In genomic region chr5:135568698-135569097, GRCm38 (mm10) we compare ENCODE assay signal across 28 mouse cellular contexts. TPM values are rescaled to one million over a fixed set of nuclear protein-coding genes. Genes with fewer than 3 reads are reported as not detected.
DNase-seq lines count a peak whose midpoint lies in the region; ATAC-seq and TF ChIP-seq lines count a peak whose summit lies in the region.
"Had no signal": no experiment of that assay in that cellular context is flagged by ENCODE, and none has a peak within 500 bp of the region (broad histone marks: within the 10 kb centered on the region; RNA-seq: fewer than 3 reads in every experiment).

No protein-coding gene starts in this region.

- 66% methylated on average over 6 of the region's 6 CpGs for WGBS in liver, adult 2 months
- WGBS in liver, embryonic 11.5 days, result 51% methylated on average over 6 of the region's 6 CpGs
- WGBS in cerebellum, adult 2 months, result 68% methylated on average over 6 of the region's 6 CpGs

- TF ChIP-seq CTCF in liver, adult 2 months (IDR thresholded peaks at IDR 0.05; ENCODE audit: low read depth, low read length), result no peak
- TF ChIP-seq CTCF in CH12.LX (conservative IDR thresholded peaks at IDR 0.05 in 1 of 2, IDR thresholded peaks at IDR 0.05 in 1 of 2; ENCODE audit: low read depth in 2 of 2, low read length in 2 of 2), result 0 out of 4 replicates have a peak, but pooled peaks of 1 of the 2 experiments have one; percentile 9
- TF ChIP-seq CTCF in bone marrow macrophage, adult 2 months (IDR thresholded peaks at IDR 0.05; ENCODE audit: low read depth, low read length), result no peak
- no peak for TF ChIP-seq CTCF in cerebellum, adult 2 months (IDR thresholded peaks at IDR 0.05; ENCODE audit: borderline replicate concordance, insufficient read depth, low read depth, low read length)

- no peaks in the 10 kb centered on the region for H3K9me3 ChIP-seq in liver, embryonic 11.5 days (ENCODE audit: control insufficient read depth, low read length)
- peaks cover 2% of the 10 kb centered on the region for H3K9me3 ChIP-seq in CH12.LX (replicated peaks; ENCODE audit: low read length)
- H3K9me3 ChIP-seq: embryonic facial prominence, embryonic 15.5 days had no signal

- H3K27ac ChIP-seq in liver, adult 2 months (replicated peaks; ENCODE audit: insufficient read depth, low read depth, low read length), result no peak overlapping the region
- H3K27ac ChIP-seq in liver, embryonic 11.5 days (ENCODE audit: low read depth, low read length), result no peak overlapping the region
- H3K27ac ChIP-seq in CH12.LX (ENCODE audit: insufficient read depth, low read depth), result no peak overlapping the region
- H3K27ac ChIP-seq in bone marrow macrophage, adult 2 months (ENCODE audit: insufficient read depth, low read depth, low read length), result peak overlapping the region; percentile 65
- no peak overlapping the region for H3K27ac ChIP-seq in cerebellum, adult 2 months (ENCODE audit: insufficient read depth, low read length)
- H3K27ac ChIP-seq: embryonic facial prominence, embryonic 15.5 days; gastrocnemius, adult 2 months had no signal

- no peaks in the 10 kb centered on the region for H3K36me3 ChIP-seq in liver, adult 2 months (ENCODE audit: control insufficient read depth, insufficient read depth, low read length)
- H3K36me3 ChIP-seq in liver, embryonic 11.5 days (ENCODE audit: control insufficient read depth, insufficient read depth, low read length), result no peaks in the 10 kb centered on the region
- no peaks in the 10 kb centered on the region for H3K36me3 ChIP-seq in CH12.LX (replicated peaks in 1 of 2; ENCODE audit: control insufficient read depth in 1 of 2, insufficient read depth in 1 of 2, low read length in 1 of 2)
- H3K36me3 ChIP-seq: embryonic facial prominence, embryonic 15.5 days had no signal

- peak; percentile 29 for DNase-seq in liver, adult 2 months (ENCODE audit: extremely low read depth, low read depth, low spot score)
- DNase-seq in liver, embryonic 11.5 days (ENCODE audit: low spot score), result no peak
- DNase-seq in CH12.LX (ENCODE audit: extremely low read depth), result peak; percentile 85
- peak; percentile 34 for DNase-seq in skeletal muscle tissue, adult 2 months (ENCODE audit: low read depth, low spot score)
- no peak for DNase-seq in cerebellum, adult 2 months
- no peak for DNase-seq in urinary bladder, postnatal 25 days (ENCODE audit: low spot score)
- DNase-seq: adrenal gland, adult 8-10 months; cerebellum, adult 18-20 months; gastrocnemius, adult 2 months; heart, postnatal 10 days; kidney, adult 9 months; kidney, postnatal 4 days; lung, adult 18-20 months; lung, postnatal 14 days; retina, postnatal 1 day; thymus, postnatal 25 days had no signal

- in situ Hi-C loops in CH12.LX (cut with MboI; ENCODE audit: low pct_ligation_motif_present, low pct_unique_long_range_greater_than_20kb, low sequenced_read_pairs), result no loop called here

- no peak for ATAC-seq in liver, embryonic 11.5 days (replicated peaks; ENCODE audit: low FRiP score)
- ATAC-seq in monocyte, adult 5-6 weeks (replicated peaks; ENCODE audit: insufficient number of reproducible peaks, low FRiP score, low TSS enrichment, poor library complexity, severe bottlenecking), result no peak; the same call in 1 of the 2 replicates
- ATAC-seq: CD4-positive, CD25-positive, alpha-beta regulatory T cell, adult 4 months; forebrain, embryonic 16.5 days had no signal

- TF ChIP-seq POLR2A in liver, adult 2 months (IDR thresholded peaks at IDR 0.05; ENCODE audit: extremely low read depth, insufficient read depth, low read length), result no peak
- no peak for TF ChIP-seq POLR2A in CH12.LX (IDR thresholded peaks at IDR 0.05; ENCODE audit: low read depth, low read length)
- no peak for TF ChIP-seq POLR2A in bone marrow macrophage, adult 2 months (IDR thresholded peaks at IDR 0.05; ENCODE audit: borderline replicate concordance, low read depth, low read length)
- TF ChIP-seq POLR2A in cerebellum, adult 2 months (IDR thresholded peaks at IDR 0.05; ENCODE audit: borderline replicate concordance, insufficient read depth, low read length), result no peak

- TF ChIP-seq EP300 in CH12.LX (IDR thresholded peaks at IDR 0.05; ENCODE audit: low read length), result peak; percentile 92

- H3K27me3 ChIP-seq in liver, adult 2 months (ENCODE audit: control insufficient read depth, insufficient read depth, low read length), result no peaks in the 10 kb centered on the region
- H3K27me3 ChIP-seq in liver, embryonic 11.5 days (replicated peaks; ENCODE audit: control insufficient read depth, insufficient read depth, low read length), result 0 out of 2 replicates have a peak, but pooled peaks cover 5% of the 10 kb centered on the region
- H3K27me3 ChIP-seq in CH12.LX (replicated peaks), result no peaks in the 10 kb centered on the region
- H3K27me3 ChIP-seq in cerebellum, adult 2 months (ENCODE audit: control insufficient read depth, insufficient read depth, low read length), result no peaks in the 10 kb centered on the region
- H3K27me3 ChIP-seq: embryonic facial prominence, embryonic 15.5 days had no signal

- H3K4me3 ChIP-seq in liver, adult 2 months (ENCODE audit: insufficient read depth, low read depth, low read length), result no peak overlapping the region
- no peak overlapping the region for H3K4me3 ChIP-seq in liver, embryonic 11.5 days (ENCODE audit: low read depth, low read length)
- H3K4me3 ChIP-seq in CH12.LX (replicated peaks in 1 of 3; ENCODE audit: low read depth in 2 of 3, low read length in 2 of 3, poor library complexity in 1 of 3), result no peak overlapping the region
- peak overlapping the region; percentile 10; the same call in 1 of the 2 replicates for H3K4me3 ChIP-seq in bone marrow macrophage, adult 2 months (ENCODE audit: insufficient read depth, low read length)
- no peak overlapping the region for H3K4me3 ChIP-seq in cerebellum, adult 2 months (replicated peaks; ENCODE audit: insufficient read depth, low read depth, low read length)
- H3K4me3 ChIP-seq: embryonic facial prominence, embryonic 15.5 days; gastrocnemius, adult 2 months had no signal

- no peak overlapping the region for H3K4me2 ChIP-seq in liver, embryonic 11.5 days
- H3K4me2 ChIP-seq in CH12.LX (ENCODE audit: insufficient read depth, low read depth, poor library complexity, severe bottlenecking), result peak overlapping the region; percentile 44; the same call in 1 of the 2 replicates
- H3K4me2 ChIP-seq: embryonic facial prominence, embryonic 15.5 days; heart, embryonic 11.5 days had no signal

- H3K9ac ChIP-seq in liver, adult 2 months (ENCODE audit: low read depth, low read length), result no peak overlapping the region
- H3K9ac ChIP-seq in liver, embryonic 11.5 days (ENCODE audit: low read depth, low read length), result no peak overlapping the region
- H3K9ac ChIP-seq in CH12.LX (ENCODE audit: insufficient read depth, low read depth), result 0 out of 2 replicates have a peak overlapping the region, but pooled peaks have one; percentile 25
- H3K9ac ChIP-seq: embryonic facial prominence, embryonic 15.5 days had no signal

- no peaks in the 10 kb centered on the region for H3K79me2 ChIP-seq in liver, adult 2 months (ENCODE audit: control insufficient read depth, insufficient read depth, low read length)
- H3K79me2 ChIP-seq in CH12.LX (replicated peaks; ENCODE audit: control insufficient read depth, extremely low read depth, insufficient read depth, poor library complexity, severe bottlenecking), result no peaks in the 10 kb centered on the region

- dilution Hi-C loops in CH12.LX (cut with MboI; ENCODE audit: extremely low pct_ligation_motif_present, extremely low pct_unique_long_range_greater_than_20kb, low sequenced_read_pairs), result no loop called here

- H3K4me1 ChIP-seq in liver, adult 2 months (ENCODE audit: control insufficient read depth, insufficient read depth, low read length), result no peaks in the 10 kb centered on the region
- H3K4me1 ChIP-seq in liver, embryonic 11.5 days (replicated peaks; ENCODE audit: control insufficient read depth, insufficient read depth, low read length), result no peaks in the 10 kb centered on the region
- peaks cover 12 to 62% of the 10 kb centered on the region in 2 experiments for H3K4me1 ChIP-seq in CH12.LX (ENCODE audit: control insufficient read depth in 1 of 2, insufficient read depth in 2 of 2)
- H3K4me1 ChIP-seq in bone marrow macrophage, adult 2 months (ENCODE audit: control insufficient read depth, insufficient read depth, low read length), result peaks cover 42% of the 10 kb centered on the region
- H3K4me1 ChIP-seq in cerebellum, adult 2 months (ENCODE audit: control insufficient read depth, insufficient read depth, low read length), result no peaks in the 10 kb centered on the region
- H3K4me1 ChIP-seq: embryonic facial prominence, embryonic 15.5 days had no signal

- TF ChIP-seq RAD21 in CH12.LX (IDR thresholded peaks at IDR 0.05; ENCODE audit: low read depth, low read length), result no peak; the same call in 1 of the 2 replicates

RNA-seq across cellular contexts. Expression of gene Ccl24, which starts 4.2 kb away (rescaled TPM):
- 3.7 and 8.2 TPM in 2 replicates for total RNA-seq in liver, adult 2 months (2014; rRNA removed)
- 1.8 and 5.3 TPM in 2 replicates for polyA plus RNA-seq in liver, adult 2 months (2012; rRNA removed)
- 7.9 and 8.5 TPM in 2 replicates for polyA plus RNA-seq in liver, embryonic 11.5 days (2014; fragmentation: Nextera tagmentation; extraction: Ambion mirVana)
- total RNA-seq in CH12.LX (2012; rRNA removed), result not detected in 2 replicates
- not detected in 2 replicates for total RNA-seq in CH12.LX (2014; rRNA removed)
- not detected in 2 replicates for polyA plus RNA-seq in CH12.LX (2012; ENCODE audit: insufficient read length, low read depth)
- 0.71 and 1.1 TPM in 2 replicates for polyA plus RNA-seq in bone marrow macrophage, adult 2 months (2012; ENCODE audit: insufficient read depth, insufficient read length, missing spikeins)
- 0.23 and 0.32 TPM in 2 replicates for polyA plus RNA-seq in cerebellum, adult 2 months (2012; rRNA removed)
- not detected in 3 replicates for total RNA-seq in monocyte, adult 5-6 weeks (2017)
- total RNA-seq: layer of hippocampus, postnatal 10 days had no signal
- polyA plus RNA-seq: CD4-positive, CD25-positive, alpha-beta regulatory T cell, adult 4 months had no signal

RNA-seq across cellular contexts. Expression of gene Ccl26, which starts 5.3 kb away (rescaled TPM):
- total RNA-seq in liver, adult 2 months (2014; rRNA removed), result not detected in 2 replicates
- not detected in 2 replicates for polyA plus RNA-seq in liver, adult 2 months (2012; rRNA removed)
- polyA plus RNA-seq in liver, embryonic 11.5 days (2014; fragmentation: Nextera tagmentation; extraction: Ambion mirVana), result not detected in 2 replicates
- total RNA-seq in CH12.LX (2012; rRNA removed), result not detected in 2 replicates
- not detected in 2 replicates for total RNA-seq in CH12.LX (2014; rRNA removed)
- polyA plus RNA-seq in CH12.LX (2012; ENCODE audit: insufficient read length, low read depth), result not detected in 2 replicates
- polyA plus RNA-seq in bone marrow macrophage, adult 2 months (2012; ENCODE audit: insufficient read depth, insufficient read length, missing spikeins), result not detected in 2 replicates
- polyA plus RNA-seq in cerebellum, adult 2 months (2012; rRNA removed), result not detected in 2 replicates
- total RNA-seq in monocyte, adult 5-6 weeks (2017), result not detected in 3 replicates
- total RNA-seq: adrenal gland, adult 8-10 months; gastrocnemius, adult 2 months; heart, postnatal 10 days; layer of hippocampus, postnatal 10 days; left cerebral cortex, postnatal 25 days had no signal
- polyA plus RNA-seq: CD4-positive, CD25-positive, alpha-beta regulatory T cell, adult 4 months; embryonic facial prominence, embryonic 15.5 days; forebrain, embryonic 16.5 days; gonadal fat pad, adult 2 months; heart, embryonic 11.5 days; hindbrain, embryonic 11.5 days; limb, embryonic 14.5 days; neural tube, embryonic 11.5 days had no signal

RNA-seq across cellular contexts. Expression of gene Hip1, which starts 23.8 kb away (rescaled TPM):
- total RNA-seq in liver, adult 2 months (2014; rRNA removed), result 3.2 and 6.5 TPM in 2 replicates
- 2.2 and 3.1 TPM in 2 replicates for polyA plus RNA-seq in liver, adult 2 months (2012; rRNA removed)
- 16.3 and 17.5 TPM in 2 replicates for polyA plus RNA-seq in liver, embryonic 11.5 days (2014; fragmentation: Nextera tagmentation; extraction: Ambion mirVana)
- total RNA-seq in CH12.LX (2012; rRNA removed) (6.3 and 6.4 TPM in 2 replicates), CH12.LX (2014; rRNA removed) (1.8 and 2.2 TPM in 2 replicates)
- polyA plus RNA-seq in CH12.LX (2012; ENCODE audit: insufficient read length, low read depth), result 3.4 and 3.6 TPM in 2 replicates
- 50.3 and 59.5 TPM in 2 replicates for polyA plus RNA-seq in bone marrow macrophage, adult 2 months (2012; ENCODE audit: insufficient read depth, insufficient read length, missing spikeins)
- polyA plus RNA-seq in cerebellum, adult 2 months (2012; rRNA removed), result 32.3 and 35.2 TPM in 2 replicates
- total RNA-seq in monocyte, adult 5-6 weeks (2017), result 136 to 193 TPM (median 152 TPM) in 3 replicates

Comparison
In these comparisons a context has a peak if more than half of its experiments do, and no peak if none do; other contexts are left out.
1. DNase-seq: peak in liver, adult 2 months (single experiment), CH12.LX (single experiment) and skeletal muscle tissue, adult 2 months (single experiment); none in liver, embryonic 11.5 days (single experiment), cerebellum, adult 2 months (0 of 2) and urinary bladder, postnatal 25 days (single experiment).